Mouse (Mus musculus): ENCODE results near the gene U2af1l4. TPM values are rescaled to one million over a fixed set of nuclear protein-coding genes. Genes with fewer than 3 reads are reported as not detected.

The U2af1l4 gene
- polyA plus RNA-seq, 2 experiments, result 75.8 to 95.6 TPM

DNA sequence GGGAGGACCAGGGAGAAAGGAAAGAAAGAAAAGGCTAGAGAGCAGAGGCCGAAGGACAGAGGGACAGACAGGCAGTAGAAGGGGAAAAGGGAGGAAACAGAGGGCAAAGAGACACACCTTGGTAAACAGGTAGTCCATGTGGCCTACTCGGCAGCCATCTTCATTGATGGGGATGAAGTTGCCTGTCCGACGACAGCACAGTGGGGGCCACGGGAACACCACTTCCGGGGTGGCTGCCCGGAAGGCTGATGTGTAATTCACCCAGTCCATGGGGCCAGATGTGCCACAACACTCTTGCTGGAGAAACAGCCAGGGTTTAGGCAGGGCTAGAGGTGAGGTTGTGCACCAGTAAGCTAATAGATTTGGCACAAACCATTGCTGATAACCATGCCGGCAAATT is 41.8 kb downstream of the U2af1l4 start:
- WGBS, result 86% methylated on average over 8 of the region's 8 CpGs

DNA sequence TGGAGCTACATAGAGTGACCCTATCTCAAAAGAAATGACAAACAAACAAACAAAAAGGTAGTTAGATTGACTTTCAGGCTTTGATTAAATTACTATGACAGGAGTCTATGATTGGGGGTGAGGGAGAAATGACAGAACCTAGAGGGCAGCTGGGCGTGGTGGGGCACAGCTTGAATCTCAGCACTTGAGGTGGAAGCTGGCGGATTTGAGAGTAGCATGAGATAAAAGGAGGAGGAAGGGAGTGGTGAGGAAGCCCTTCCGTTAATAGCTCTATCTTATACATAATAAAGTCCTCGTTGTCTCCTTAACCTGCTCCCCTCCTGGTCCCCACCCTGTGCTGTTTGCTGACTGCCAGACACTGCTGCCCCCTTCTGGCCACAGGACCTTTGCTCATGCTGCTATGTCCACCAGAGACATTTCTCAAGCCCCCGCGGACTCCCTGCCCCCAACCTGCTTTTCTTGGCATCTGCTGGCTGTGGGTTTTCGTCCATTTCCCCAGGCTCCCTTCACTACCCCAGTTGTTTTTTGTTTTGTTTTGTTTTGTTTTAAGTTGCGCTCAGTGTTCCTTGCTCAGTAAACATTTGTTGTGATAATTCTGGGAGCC is 44.7 kb downstream of the U2af1l4 start:
- DNase-seq (ENCODE audit: low spot score), result no peak

More for the DNA sequence above, 41.8 kb downstream of the U2af1l4 start:
- DNase-seq (ENCODE audit: low spot score), result no peak
- no peaks in the 10 kb centered on the region for H3K27me3 ChIP-seq (ENCODE audit: control insufficient read depth, insufficient read depth, low read length)
- H3K9ac ChIP-seq (ENCODE audit: low read depth, low read length, severe bottlenecking), result no peak overlapping the region
- no peaks in the 10 kb centered on the region for H3K9me3 ChIP-seq (ENCODE audit: control insufficient read depth, low read length)
- TF ChIP-seq POLR2A (IDR thresholded peaks at IDR 0.05; ENCODE audit: borderline replicate concordance, extremely low read depth, insufficient read depth, insufficient read length), result no peak
- no peak overlapping the region for H3K27ac ChIP-seq (replicated peaks; ENCODE audit: low read depth, low read length)
- H3K4me1 ChIP-seq (ENCODE audit: control insufficient read depth, insufficient read depth, low read length), result no peaks in the 10 kb centered on the region
- no peaks in the 10 kb centered on the region for H3K36me3 ChIP-seq (ENCODE audit: control insufficient read depth, insufficient read depth, low read length)
- no peak overlapping the region for H3K4me3 ChIP-seq (replicated peaks; ENCODE audit: low read length)
- no peak for ATAC-seq (ENCODE audit: low FRiP score, low read depth)
- H3K4me2 ChIP-seq (replicated peaks; ENCODE audit: low read depth, low read length, severe bottlenecking), result no peak overlapping the region

DNA sequence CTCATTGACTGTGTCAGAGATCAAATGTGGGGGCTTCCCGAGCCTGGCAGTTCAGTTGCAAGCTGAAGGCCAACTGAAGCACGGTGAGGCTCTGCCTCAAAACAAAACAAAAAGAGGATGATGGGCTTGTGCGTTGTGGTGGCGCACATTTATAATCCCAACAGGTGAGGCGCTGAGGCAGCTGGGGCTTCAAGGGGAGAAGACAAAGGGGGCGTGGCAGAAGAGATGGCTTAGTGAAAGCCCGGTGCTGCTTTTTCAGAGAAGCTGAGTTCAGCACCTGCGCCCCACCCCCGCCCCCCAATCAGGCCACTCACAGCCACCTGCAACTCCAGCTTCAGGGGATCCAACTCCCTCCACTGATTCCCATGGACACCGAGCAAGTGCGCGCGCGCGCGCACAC is 45.4 kb downstream of the U2af1l4 start:
- no peaks in the 10 kb centered on the region for H3K36me3 ChIP-seq (ENCODE audit: control insufficient read depth, insufficient read depth, low read length)
- H3K4me3 ChIP-seq (replicated peaks; ENCODE audit: low read length), result no peak overlapping the region
- no peaks in the 10 kb centered on the region for H3K4me1 ChIP-seq (ENCODE audit: control insufficient read depth, insufficient read depth, low read length)
- ATAC-seq (ENCODE audit: low FRiP score, low read depth) (no peak), DNase-seq (ENCODE audit: low spot score) (no peak)
- H3K9me3 ChIP-seq (ENCODE audit: control insufficient read depth, low read length), result no peaks in the 10 kb centered on the region
- TF ChIP-seq POLR2A (IDR thresholded peaks at IDR 0.05; ENCODE audit: borderline replicate concordance, extremely low read depth, insufficient read depth, insufficient read length), result no peak
- H3K4me2 ChIP-seq (replicated peaks; ENCODE audit: low read depth, low read length, severe bottlenecking), result no peak overlapping the region
- H3K27ac ChIP-seq (replicated peaks; ENCODE audit: low read depth, low read length), result no peak overlapping the region
- H3K27me3 ChIP-seq (ENCODE audit: control insufficient read depth, insufficient read depth, low read length), result no peaks in the 10 kb centered on the region
- no peak overlapping the region for H3K9ac ChIP-seq (ENCODE audit: low read depth, low read length, severe bottlenecking)
- WGBS, result 50% methylated on average over 16 of the region's 16 CpGs

More for the DNA sequence above, 44.7 kb downstream of the U2af1l4 start:
- WGBS, result 26% methylated on average over 8 of the region's 8 CpGs
- no peak for ATAC-seq (ENCODE audit: low FRiP score, low read depth)
- Histone ChIP-seq H3K4me2 (replicated peaks; ENCODE audit: low read depth, low read length, severe bottlenecking) (no peak overlapping the region), H3K36me3 (ENCODE audit: control insufficient read depth, insufficient read depth, low read length) (no peaks in the 10 kb centered on the region), H3K9me3 (ENCODE audit: control insufficient read depth, low read length) (no peaks in the 10 kb centered on the region), H3K27ac (replicated peaks; ENCODE audit: low read depth, low read length) (no peak overlapping the region), H3K9ac (ENCODE audit: low read depth, low read length, severe bottlenecking) (no peak overlapping the region), H3K4me1 (ENCODE audit: control insufficient read depth, insufficient read depth, low read length) (no peaks in the 10 kb centered on the region), H3K27me3 (ENCODE audit: control insufficient read depth, insufficient read depth, low read length) (no peaks in the 10 kb centered on the region), H3K4me3 (replicated peaks; ENCODE audit: low read length) (no peak overlapping the region)
- no peak for TF ChIP-seq POLR2A (IDR thresholded peaks at IDR 0.05; ENCODE audit: borderline replicate concordance, extremely low read depth, insufficient read depth, insufficient read length)

DNA sequence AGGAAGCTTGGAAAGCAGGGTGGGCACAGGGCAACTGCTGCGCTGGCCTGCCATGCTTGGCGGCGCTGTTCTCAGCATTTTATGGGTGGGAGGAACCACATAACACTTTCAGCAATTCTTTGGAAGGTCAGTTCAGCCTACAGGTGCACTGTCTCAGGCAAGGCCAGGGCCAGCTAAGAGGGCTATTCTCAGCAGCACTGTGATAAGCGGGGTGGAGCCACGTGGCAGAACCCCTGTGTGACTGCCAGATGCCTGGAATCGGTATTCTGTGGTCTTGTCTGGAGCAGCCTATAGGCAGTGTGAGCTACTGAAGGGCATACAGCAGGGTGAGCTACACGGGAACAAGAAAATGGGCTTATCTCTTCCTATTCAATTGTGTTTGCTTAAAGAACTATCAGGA is 46.9 kb downstream of the U2af1l4 start:
- TF ChIP-seq POLR2A (IDR thresholded peaks at IDR 0.05; ENCODE audit: borderline replicate concordance, extremely low read depth, insufficient read depth, insufficient read length), result no peak
- no peaks in the 10 kb centered on the region for H3K36me3 ChIP-seq (ENCODE audit: control insufficient read depth, insufficient read depth, low read length)
- no peaks in the 10 kb centered on the region for H3K9me3 ChIP-seq (ENCODE audit: control insufficient read depth, low read length)
- no peak overlapping the region for H3K27ac ChIP-seq (replicated peaks; ENCODE audit: low read depth, low read length)
- no peak overlapping the region for H3K4me2 ChIP-seq (replicated peaks; ENCODE audit: low read depth, low read length, severe bottlenecking)
- H3K9ac ChIP-seq (ENCODE audit: low read depth, low read length, severe bottlenecking), result no peak overlapping the region
- DNase-seq (ENCODE audit: low spot score) (no peak), ATAC-seq (ENCODE audit: low FRiP score, low read depth) (no peak)
- H3K27me3 ChIP-seq (ENCODE audit: control insufficient read depth, insufficient read depth, low read length), result no peaks in the 10 kb centered on the region
- no peak overlapping the region for H3K4me3 ChIP-seq (replicated peaks; ENCODE audit: low read length)
- WGBS, result 49% methylated on average over 7 of the region's 7 CpGs
- no peaks in the 10 kb centered on the region for H3K4me1 ChIP-seq (ENCODE audit: control insufficient read depth, insufficient read depth, low read length)

DNA sequence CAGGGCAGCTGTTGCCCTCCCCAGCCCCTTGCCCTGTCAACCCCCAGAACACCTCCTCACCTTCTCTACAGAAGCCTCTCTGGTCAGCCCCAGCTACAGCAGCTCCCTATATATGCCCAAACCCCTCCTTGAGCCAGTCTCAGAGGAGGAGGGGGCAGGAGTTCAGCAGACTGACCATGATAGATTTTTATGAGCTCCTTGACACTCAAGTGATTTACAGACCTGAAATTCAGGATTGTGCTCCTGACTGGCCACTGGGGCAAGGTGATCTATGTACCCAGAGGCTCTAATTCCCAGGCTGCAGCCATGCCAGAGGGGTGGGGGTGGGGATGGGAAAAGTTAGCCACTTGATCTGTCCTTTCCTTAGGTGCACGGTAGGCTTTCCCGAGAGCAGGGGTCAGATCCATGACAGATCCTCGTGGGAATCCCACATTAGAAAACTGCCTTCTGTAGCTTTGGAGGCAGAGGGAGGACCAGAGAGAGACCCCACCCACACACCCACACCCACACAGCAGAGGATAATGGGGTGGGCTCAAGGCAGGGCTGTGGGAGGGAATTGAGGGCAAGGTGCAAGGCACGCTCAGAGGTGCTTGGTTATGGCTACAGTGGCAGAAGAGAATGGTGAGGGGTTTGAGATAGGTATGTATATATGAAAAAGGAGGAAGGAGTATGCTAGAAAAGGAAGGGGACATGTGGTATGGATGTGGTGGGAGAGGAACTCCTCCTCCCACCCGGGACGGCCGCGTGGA is 49.7 kb downstream of the U2af1l4 start, which contains the start of gene Upk1a:
TSS of gene Upk1a (minus strand) at position 194 of the 749 bp plus-strand sequence.
- Histone ChIP-seq H3K27me3 (ENCODE audit: control insufficient read depth, insufficient read depth, low read length) (no peaks in the 10 kb centered on the region), H3K27ac (replicated peaks; ENCODE audit: low read depth, low read length) (no peak within 1 kb of the TSS), H3K4me3 (replicated peaks; ENCODE audit: low read length) (no peak within 1 kb of the TSS), H3K4me1 (ENCODE audit: control insufficient read depth, insufficient read depth, low read length) (no peaks in the 10 kb centered on the region), H3K36me3 (ENCODE audit: control insufficient read depth, insufficient read depth, low read length) (peaks cover 21% of the 10 kb centered on the region), H3K4me2 (replicated peaks; ENCODE audit: low read depth, low read length, severe bottlenecking) (no peak within 1 kb of the TSS), H3K9me3 (ENCODE audit: control insufficient read depth, low read length) (no peaks in the 10 kb centered on the region), H3K9ac (ENCODE audit: low read depth, low read length, severe bottlenecking) (no peak within 1 kb of the TSS)
- no peak for ATAC-seq (ENCODE audit: low FRiP score, low read depth)
- WGBS, result 58% methylated on average over 8 of the region's 8 CpGs
- TF ChIP-seq POLR2A (IDR thresholded peaks at IDR 0.05; ENCODE audit: borderline replicate concordance, extremely low read depth, insufficient read depth, insufficient read length), result no peak
- no peak for DNase-seq (ENCODE audit: low spot score)
